Mouse (Mus musculus) spleen, postnatal 14 days (tissue): ENCODE measurements around the gene Zp1.
A peak's percentile ranks its signal among the peaks of the same experiment; 100 is the strongest.

Source experiments
- DNase-seq, 2 experiments: peaks; one replicate each; pipeline ENCODE4 v3.0.0; 2021 to 2022; ENCODE audit warnings: low spot score in 2 of 2

Zp1 gene

DNA sequence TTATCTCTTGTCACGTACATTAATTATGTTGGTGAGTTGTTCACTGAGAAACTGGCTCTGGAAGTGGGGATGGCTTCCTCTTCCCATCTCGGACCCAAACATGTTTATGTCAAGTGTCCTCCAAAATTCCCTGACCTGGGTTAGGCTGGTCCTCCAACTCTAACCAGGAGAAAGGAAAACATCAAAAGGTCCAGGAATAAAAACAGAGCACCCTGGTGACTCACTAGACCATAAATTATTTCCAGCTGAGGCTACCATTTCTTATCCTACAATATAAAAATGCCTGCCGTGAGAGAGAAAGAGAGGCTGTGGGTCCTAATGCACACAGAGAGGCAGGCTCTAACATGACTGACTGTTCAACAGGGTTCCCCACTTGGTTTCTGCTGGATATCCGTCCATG is 3.8 kb upstream of the Zp1 start:
- DNase-seq, result no peak

DNA sequence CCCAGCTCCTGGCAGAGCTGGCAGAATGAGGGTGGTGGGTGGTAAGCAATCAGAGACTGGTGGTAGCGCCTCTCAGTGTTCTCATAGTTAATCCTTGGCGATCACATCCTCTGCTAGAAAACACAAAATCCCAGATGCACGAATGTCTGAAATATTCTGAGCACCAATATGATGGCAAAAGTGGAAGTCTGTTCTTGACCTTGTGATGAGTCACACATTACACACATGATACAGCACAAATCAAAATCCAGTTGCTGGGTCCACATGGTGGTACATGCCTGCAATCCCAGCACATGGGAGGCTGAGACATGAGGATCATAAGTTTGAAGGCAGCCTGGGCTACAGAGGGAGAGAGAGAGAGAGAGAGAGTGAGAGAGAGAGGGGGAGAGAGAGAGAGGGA is 626 bp upstream of the Zp1 start:
- DNase-seq, result no peak

DNA sequence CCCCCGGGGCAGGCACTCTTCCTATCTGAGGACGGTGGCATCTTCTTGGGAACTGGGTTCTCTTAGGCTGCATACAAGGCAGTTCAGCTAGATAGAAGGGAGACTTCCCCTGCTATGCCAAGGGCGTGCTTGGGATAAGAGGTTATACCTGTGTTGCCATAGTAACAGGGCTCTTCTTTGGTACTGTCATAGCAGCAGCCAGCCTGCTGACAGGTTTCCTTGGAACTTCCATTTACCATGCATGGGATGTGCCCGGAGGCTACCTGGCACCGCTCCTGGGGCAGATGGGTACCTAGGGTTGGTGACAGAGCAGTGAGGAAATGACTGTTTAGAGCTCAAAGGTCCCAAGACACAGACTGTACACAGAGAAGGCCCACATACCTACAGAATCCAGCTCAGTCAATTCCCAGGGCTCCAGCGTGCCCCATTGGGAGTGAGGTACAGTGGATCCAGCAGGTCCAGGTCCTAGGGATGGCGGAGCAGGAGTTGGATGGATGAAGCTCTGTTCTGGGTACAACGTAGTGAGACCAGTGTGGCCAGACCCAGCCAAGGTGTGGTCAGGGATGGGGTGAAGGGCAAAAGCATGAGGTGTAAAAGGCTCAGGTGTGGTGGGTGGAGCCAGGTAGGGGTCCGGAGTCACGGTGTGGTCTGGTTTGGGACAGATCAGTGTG is 2.0 kb downstream of the Zp1 start:
- DNase-seq, result no peak

DNA sequence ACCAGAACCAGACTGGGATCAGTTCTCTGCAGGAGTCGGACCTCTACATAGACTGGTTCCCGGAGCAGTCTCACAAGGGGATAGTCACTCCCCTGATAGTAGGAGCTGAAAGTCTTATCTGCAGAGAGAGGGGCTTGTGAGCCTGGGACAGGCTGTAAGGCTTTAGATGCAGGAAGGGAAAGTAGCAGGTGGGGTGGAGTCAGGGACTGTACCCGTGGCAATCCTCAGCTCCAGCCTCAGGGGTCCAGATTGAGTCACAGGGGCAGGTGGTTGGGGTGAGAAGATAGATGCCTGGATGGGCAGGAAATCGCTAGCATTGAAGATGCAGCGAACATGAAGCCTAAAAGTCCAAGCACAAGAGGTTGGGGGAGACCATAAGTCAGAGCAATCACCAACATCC is 3.9 kb downstream of the Zp1 start:
- no peak for DNase-seq

DNA sequence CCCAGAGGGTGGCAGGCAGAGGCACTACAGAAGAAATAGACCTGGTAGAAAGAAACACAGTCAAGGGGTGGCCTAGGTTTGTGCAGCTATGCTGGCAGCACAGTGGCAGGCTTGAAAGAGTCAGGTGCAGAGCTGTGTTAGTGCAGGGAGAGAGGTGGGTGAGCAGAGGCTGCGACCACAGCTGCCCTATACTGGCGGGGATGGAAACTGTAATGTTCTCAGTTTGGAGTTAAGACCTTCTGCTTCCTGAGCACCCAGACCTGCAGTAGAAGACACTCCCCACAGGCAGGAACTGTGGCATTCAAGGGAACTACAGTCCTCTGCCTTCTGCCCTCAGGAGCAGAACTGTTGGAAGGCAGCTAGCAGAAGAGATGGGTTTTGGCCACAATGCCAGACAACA is 5.6 kb downstream of the Zp1 start:
- DNase-seq, result no peak

DNA sequence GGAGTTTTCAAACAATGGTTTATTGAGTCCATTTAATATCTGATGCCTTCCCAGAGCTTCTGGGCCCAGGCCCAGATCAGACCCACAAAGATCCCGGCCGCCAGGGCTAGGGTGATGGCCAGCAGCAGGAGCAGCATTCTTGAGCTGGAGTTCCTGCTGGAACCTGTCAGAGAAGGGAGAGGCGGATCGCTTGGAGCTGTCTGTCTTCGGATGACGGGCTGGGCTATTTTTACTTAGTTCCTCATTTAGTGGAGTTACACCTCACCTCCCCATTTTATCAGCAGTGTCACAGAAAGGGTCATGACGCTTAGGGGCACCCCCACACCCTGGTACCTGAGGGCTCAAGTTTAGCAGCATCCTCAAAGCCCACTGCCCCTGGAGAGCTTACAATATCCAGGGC is 6.1 kb downstream of the Zp1 start:
- no peak for DNase-seq

DNA sequence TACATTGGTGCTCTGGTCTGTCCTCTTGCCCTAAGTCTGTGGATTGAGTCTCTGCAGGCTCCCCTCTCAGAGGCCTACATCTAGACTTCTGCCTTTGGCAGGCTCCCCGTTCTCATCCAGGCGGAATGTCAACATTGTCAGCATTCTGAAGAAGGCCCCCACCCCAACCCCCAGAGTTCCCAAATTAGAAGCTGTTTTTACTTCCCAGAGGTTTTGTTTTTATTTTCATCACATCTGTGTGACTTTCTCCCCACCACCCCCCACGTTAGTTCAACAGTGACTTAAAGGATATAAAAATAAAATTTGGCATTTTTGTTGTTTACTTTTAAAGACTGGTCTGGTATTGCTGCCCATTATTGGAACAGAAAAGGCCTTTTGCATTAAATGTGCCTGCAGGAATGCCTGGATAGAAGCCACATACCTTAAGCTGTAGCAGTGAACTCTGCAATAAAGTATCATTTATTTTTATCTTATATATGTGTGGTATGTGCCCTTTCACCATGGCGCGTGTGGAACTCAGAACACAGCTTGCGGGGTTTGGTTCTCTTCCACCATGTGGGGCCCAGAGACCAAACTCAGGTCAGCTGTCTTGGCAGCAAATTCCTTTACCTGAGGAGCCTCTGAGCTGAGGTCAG is 11.2 kb downstream of the Zp1 start:
- DNase-seq, result no peak

DNA sequence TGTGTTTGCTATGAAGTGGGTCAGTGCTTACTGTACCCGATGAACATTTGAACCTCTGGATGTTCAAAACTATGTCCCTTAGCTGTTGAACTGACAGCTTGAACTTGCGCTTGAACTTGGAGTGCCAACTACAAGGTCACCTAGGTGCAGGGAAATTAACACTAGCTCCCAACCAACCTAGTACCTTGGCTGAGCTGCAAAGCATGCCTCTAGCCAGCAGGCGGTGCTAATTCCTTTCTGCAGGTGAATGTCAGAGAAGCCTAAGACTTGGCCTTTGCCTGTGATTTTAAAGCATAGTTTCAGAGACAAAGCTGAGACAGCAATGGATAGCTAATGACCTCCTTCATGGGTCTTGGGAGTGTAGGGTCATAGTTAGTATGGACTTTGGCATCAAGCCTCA is 12.5 kb downstream of the Zp1 start:
- DNase-seq, result peak in 1 of 2 experiments; percentile 53

DNA sequence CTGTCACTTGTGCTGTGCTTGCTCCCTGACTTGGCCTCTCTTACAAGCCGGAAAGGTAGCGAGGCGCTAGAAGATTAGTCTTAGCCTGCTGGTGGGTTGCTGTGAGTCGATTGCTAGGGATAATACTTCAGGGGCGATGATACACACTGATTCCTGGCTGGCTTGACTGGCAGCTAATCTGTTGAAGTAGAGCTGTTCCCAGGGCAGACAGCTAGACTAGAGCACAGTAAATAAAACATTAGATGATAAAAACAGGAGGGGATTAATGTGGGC is 14.8 kb downstream of the Zp1 start:
- no peak for DNase-seq

DNA sequence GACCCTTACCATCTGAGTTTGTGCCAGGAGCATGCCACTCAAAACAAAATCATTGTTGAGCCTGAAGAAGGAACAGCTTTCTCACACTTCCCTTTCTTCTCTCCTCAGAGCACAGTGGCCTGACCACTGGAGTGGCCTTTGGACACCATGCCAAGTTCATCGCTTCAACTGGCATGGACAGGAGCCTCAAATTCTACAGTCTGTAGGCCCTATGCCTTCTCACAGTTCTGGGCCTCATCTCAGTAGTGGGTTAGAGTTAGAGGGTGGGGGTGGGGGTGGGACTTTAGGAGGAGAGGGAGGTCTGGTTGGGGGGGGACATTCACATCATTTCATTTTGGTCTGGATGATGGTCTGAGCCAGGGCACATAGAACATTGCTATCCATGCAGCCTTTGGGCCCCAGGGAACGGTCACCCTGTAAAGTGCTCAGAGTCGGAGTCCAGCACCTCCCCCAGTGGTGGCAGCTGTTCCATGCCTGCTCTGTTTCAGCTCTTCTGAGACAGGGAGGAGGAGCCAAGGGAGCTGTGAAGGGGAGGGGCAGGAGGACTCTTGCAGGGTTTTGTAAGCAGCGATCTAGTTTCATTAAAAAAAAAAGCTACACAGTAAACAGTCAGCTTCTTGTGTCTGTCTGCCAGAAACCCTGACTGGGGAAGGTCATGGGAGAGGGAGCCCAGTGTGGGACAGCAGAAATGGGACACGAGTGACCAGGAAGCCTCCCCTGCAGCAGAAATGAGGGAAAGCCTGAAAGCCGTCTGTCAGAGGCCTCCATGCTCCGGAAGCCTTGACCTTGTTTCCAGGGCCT is 15.3 kb downstream of the Zp1 start:
- DNase-seq, result no peak

DNA sequence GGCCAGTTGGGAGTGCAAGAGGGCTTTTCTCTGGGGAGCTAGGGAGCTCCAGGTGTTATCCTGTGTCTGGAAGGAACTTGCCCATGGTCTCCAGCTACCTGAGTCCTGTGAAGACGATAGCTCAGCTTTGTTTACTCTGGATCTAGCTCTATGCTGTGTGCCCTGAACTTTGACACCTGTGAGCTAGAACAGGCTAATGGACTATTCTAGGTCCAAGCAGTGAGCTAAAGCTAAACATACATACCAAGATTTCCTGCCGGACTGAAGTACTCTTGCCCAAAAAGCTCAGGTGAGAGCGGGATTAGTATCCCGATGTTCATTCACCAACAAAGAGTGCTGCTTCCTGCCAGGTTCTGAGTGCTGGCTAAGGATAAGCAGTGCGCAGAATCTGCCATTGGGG is 15.9 kb downstream of the Zp1 start:
- DNase-seq, result no peak

DNA sequence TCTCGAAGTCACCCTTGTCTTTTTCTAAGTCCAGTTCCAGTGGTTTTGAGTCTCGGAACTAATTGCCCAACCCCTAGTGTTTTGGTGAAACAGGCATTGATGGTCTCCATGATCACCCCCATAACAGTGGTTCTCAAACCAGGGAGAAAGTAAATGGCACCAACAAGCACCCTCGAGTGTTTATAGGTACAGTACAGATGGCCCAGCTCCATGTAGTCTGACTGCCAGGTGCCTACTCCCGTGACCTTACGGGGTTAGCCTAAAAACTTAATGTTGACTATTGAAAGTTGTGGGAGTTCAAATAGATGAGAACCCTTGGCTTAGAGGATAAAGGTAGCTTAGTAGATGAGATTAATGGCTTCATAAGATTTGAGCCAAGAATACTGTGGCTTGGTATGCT is 19.4 kb downstream of the Zp1 start:
- no peak for DNase-seq

DNA sequence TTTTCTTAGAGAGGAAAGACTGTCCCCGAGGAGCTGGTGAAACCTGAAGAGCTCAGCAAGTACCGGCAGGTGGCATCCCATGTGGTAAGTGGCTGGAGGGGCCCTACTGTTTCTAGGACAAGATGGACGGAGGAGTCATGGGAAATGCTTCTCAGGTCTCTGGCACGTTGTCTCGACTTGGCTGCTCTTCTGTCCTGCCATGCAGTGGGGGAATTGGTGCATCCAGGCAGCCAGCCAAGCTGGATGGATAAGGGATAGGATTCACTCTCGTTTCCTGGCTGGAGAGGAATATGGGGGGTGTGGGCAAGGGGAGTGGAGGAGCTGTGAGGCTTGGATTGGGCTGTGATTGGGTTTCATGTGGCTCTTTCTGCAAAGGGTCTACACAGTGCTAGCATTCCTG is 20.1 kb downstream of the Zp1 start:
- no peak for DNase-seq

DNA sequence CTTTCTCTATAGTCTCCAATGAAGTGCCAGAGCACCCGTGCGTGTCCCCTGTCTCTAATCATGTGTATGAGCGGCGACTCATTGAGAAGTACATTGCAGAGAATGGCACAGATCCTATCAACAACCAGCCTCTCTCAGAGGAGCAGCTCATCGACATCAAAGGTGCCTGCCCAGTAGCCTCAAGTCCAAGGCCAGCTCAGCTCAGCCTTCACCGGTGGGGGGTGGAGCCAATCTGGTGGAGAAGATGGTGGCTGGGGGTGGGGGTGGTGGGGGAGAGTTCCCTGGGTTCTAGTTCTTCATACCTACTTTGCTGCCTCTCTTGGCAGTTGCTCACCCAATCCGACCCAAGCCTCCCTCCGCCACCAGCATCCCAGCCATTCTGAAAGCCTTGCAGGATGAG is 22.9 kb downstream of the Zp1 start:
- DNase-seq, result no peak

DNA sequence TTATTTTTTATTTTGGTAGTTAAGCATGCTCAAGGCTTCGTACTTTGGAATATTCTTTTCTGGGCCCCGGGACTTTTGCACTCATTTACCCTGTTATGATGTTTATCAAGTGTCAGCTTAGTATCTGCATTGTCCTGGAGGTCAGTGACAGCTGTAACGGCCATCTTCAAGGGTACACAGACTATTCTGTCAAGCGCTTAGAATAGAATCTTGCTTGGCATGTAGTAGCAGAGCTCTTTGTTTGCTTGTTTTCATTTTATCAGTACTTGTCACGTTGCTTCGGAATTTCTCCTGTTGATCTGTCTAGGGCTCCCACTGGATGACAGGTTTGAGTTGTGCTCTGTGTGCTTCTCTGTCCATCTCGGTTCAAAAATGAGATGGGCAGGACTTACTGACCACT is 23.6 kb downstream of the Zp1 start:
- DNase-seq, result no peak

DNA sequence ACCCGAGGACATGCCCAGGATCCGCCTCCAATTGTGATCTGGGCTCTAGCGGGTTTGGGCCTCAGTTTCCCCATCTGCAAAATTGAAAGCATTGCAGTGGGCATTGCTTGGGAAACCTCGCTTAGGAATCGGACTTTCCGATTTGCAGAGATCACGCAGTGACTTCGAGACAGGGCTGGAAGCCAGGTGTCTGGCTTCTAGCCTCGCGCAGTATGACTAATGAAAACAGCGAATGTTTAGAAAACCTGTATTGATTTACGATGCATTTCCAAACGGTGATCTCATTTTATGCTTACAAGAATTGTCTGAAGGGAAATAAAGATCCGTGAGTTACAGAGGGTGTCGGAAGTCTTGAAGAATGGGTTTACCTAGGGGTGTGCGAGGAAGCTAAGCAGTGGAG is 24.7 kb downstream of the Zp1 start:
- no peak for DNase-seq

DNA sequence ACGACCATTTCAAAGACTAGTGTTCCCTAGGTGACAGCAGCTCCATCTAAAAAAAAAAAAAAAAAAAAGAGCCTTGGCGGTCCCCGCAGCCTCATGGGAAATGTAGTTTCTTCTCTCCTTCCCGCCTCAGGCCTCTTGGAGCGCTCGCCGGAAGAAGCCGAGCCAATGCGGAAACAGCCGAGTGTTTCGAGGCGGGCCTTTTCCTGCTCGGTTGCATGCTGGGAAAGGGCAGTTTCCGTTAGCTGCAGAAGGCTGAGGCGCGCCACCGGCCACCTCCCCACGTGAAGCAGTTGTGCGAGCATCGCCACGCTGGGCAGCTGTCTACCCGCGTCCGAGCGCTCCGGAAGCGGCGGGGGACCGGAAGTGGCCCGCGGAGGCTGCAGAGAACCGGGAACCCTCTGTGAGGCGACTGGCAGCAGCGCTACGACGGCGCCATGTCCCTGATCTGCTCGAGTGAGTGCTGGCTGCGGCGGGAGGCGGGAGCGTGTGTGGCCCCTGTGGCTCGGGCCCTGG is 25.4 kb downstream of the Zp1 start, which contains the start of gene Prpf19:
TSS of gene Prpf19 (plus strand) at position 216 of the 513 bp plus-strand sequence.
- DNase-seq, result peak; percentile 90 to 93

DNA sequence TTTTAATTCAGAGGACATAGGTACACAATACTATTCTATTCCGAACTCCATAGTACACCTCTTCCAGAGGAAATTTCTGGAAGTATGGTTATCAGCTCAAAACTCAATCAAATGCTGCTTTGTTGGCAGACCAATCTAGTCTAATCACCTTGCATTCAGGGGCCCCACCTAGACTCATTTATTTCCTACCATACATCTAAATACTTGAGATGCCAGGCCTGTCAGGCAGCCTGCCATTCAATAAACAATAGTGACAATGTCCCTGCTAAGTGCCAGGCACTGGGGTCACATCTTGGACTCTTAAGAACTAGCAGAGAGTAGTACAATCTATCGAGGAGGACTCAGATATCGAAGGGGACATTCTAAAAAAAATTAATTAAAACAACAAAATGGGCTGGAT is 28.2 kb downstream of the Zp1 start:
- no peak for DNase-seq

DNA sequence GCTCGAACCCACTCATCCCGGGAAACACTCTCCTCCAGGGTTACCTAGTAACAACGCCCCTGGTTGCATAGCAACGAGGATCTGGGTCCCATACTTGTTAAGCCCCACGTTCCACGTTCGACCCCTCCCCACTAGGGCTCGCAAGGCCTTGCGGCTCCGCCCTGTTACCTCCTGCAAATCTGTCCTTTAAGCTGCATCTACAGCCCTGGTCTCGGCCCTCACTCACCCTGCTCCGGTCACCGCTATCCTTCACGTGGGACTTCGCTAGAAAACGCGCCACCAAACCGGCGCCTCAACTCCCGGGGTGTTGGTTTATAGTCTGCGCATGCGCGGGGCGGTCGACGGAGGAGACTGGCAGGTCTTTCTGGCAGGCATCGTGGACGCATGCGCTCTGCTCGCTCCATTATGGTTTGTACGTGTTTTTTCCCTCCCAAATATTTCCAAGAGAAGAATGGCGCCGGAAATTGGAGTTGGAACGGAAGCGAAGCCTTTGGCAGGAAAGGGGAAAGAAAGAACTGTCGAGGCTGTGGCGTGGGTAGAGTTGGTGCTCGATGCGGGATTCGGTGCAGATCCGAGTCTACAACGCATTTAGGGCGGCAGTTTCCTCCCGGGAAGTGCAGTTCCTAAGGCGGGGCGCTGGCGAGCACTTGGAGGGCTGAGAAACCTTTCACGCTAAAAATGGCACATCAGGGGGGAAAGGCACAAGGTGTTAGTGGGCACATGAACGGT is 38.8 kb downstream of the Zp1 start, which contains the start of gene Tmem109:
TSS of gene Tmem109 (minus strand) at position 576 of the 729 bp plus-strand sequence.
- peak; percentile 72 to 81 for DNase-seq

DNA sequence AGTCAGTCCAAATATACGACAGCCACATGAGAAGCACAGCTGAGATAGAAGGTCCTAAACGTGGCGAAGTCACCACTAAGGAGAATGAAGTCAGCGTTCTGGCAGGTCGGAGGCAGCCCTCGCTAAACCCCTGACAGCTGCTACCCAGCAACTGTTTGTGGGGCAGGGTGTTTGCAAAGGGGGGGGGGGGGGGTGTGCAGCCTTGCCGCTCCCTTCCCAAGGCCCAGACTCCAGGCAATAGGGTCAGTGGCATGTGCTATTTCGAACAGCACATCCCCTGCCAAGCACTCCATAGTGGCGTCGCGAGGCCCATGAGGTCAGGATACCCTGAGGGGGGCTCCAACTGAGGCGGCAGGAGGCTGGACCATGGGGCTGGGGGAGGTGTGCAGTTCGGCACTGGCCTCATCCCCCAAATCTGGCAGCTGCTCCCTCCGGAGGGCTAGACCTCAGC is 39.4 kb downstream of the Zp1 start:
- DNase-seq, result no peak

DNA sequence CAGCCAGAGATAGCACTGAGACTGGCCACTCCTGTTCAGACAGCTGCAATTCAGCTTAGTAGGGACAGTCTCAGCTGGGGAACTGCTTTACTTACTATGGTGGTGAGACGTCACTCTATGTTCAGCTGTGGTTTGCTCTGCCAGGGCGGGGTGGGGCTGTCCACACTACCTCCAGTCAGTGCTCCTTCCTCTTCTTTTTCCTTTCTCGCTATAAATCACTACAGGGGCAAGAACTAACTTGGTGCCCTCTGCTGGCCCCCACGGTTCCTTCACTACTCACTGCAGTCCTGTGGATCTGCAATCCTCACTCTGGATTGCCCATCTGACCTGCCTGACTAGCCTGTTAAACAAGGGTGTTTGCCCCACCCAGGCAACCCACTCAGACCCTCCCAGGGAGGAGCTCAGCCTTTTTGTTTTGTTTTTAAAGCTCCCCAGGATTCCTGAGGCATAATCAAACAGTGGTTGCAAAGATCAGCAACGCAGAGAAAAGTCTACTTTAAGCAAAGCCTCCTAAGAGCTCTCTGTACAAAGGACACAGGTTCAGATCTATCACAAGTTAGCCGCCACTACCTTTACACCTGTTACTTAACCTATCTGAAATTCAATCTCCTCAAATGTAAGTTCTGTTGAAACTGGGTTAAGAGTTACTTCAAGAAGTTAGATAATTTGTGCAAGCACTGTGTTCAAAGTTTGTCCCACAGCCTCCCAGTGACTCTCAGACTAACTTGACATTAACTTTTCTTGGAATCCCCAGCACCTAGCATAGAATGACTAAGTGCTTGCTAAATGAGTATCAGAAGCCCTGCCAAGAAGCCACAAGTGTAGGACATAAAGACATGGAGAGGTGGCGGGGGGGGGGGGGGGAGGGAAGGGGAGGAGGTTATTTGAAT is 40.1 kb downstream of the Zp1 start:
- peak; percentile 34 to 56 for DNase-seq
